10 mouse cellular contexts compared by ENCODE assay signal in the genomic region with DNA sequence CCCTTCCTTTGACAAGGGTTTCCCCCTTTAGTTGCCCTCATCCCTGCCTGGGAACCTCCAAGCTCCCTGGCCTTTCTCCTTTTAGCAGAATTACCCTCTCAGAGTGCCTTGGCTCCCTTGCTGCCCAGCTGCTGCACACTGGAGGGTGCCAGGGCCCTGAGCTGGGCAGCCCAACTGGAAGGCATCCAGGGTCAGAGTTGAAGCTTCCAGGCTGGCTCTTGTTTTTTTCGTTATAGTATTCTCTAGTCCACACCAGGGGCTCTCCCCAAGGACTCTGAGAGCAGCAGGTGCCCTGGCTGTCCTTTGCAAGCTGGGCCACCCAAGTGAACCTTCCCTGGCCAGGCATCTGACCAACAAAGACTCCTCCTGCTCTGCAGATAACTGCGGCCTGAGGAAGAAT. TPM values are rescaled to one million over a fixed set of nuclear protein-coding genes. Genes with fewer than 3 reads are reported as not detected.
A peak's percentile ranks its signal among the peaks of the same experiment; 100 is the strongest.
DNase-seq lines count a peak whose midpoint lies in the region; ATAC-seq and TF ChIP-seq lines count a peak whose summit lies in the region.
"Had no signal": no experiment of that assay in that cellular context is flagged by ENCODE, and none has a peak within 500 bp of the region (broad histone marks: within the 10 kb centered on the region; RNA-seq: fewer than 3 reads in every experiment).

No protein-coding gene starts in this region.

- TF ChIP-seq CTCF in kidney, adult 2 months (conservative IDR thresholded peaks at IDR 0.05; ENCODE audit: insufficient read depth, insufficient read length, low read depth, low read length) = no peak

- H3K4me2 ChIP-seq in kidney, embryonic 15.5 days = no peak overlapping the region
- H3K4me2 ChIP-seq: intestine, embryonic 15.5 days; lung, embryonic 14.5 days had no signal

- H3K9ac ChIP-seq in kidney, embryonic 15.5 days = no peak overlapping the region
- H3K9ac ChIP-seq: intestine, embryonic 15.5 days; lung, embryonic 14.5 days had no signal

- H3K36me3 ChIP-seq in kidney, adult 2 months (ENCODE audit: control insufficient read depth, insufficient read depth, low read length) = no peaks in the 10 kb centered on the region
- H3K36me3 ChIP-seq in kidney, embryonic 15.5 days = no peaks in the 10 kb centered on the region
- H3K36me3 ChIP-seq: intestine, embryonic 15.5 days had no signal

- H3K27me3 ChIP-seq in kidney, adult 2 months (replicated peaks; ENCODE audit: control insufficient read depth, insufficient read depth, low read length) = no peaks in the 10 kb centered on the region
- H3K27me3 ChIP-seq in kidney, embryonic 15.5 days = no peaks in the 10 kb centered on the region
- H3K27me3 ChIP-seq: intestine, embryonic 15.5 days had no signal

- no peak overlapping the region for H3K27ac ChIP-seq in kidney, adult 2 months (ENCODE audit: insufficient read depth, low read depth, low read length)
- no peak overlapping the region for H3K27ac ChIP-seq in kidney, embryonic 15.5 days
- peak overlapping the region; percentile 86 for H3K27ac ChIP-seq in brown adipose tissue, adult 24 weeks (replicated peaks; ENCODE audit: low read depth, low read length)
- H3K27ac ChIP-seq: intestine, embryonic 15.5 days had no signal

- no peak for ATAC-seq in kidney, embryonic 15.5 days (replicated peaks; ENCODE audit: low FRiP score)
- ATAC-seq: intestine, embryonic 15.5 days had no signal

- no peaks in the 10 kb centered on the region for H3K9me3 ChIP-seq in kidney, embryonic 15.5 days (replicated peaks)
- H3K9me3 ChIP-seq: intestine, embryonic 15.5 days had no signal

- DNase-seq in adrenal gland, adult 2 months = peak; percentile 68
- DNase-seq in adrenal gland, postnatal 4 days (ENCODE audit: low spot score in 2 of 2) = no peak
- peak; percentile 80 for DNase-seq in kidney, adult 2 months
- peak; percentile 75 for DNase-seq in kidney, adult 9 months
- DNase-seq in thymus, postnatal 0 days (ENCODE audit: low spot score) = no peak
- no peak for DNase-seq in embryo, embryonic 10.5 days (ENCODE audit: low spot score)
- DNase-seq: lung, embryonic 14.5 days had no signal

- no peak for TF ChIP-seq POLR2A in kidney, adult 2 months (IDR thresholded peaks at IDR 0.05; ENCODE audit: low read depth, low read length)

- H3K4me3 ChIP-seq in kidney, adult 2 months (ENCODE audit: insufficient read depth, low read depth, low read length) = no peak overlapping the region
- no peak overlapping the region for H3K4me3 ChIP-seq in kidney, embryonic 15.5 days (replicated peaks)
- H3K4me3 ChIP-seq in brown adipose tissue, adult 24 weeks (ENCODE audit: insufficient read depth, low read depth, low read length) = no peak overlapping the region
- H3K4me3 ChIP-seq: intestine, embryonic 15.5 days had no signal

- 61% methylated on average over 2 of the region's 2 CpGs for WGBS in kidney, adult 2 months
- WGBS in kidney, embryonic 15.5 days = 67% methylated on average over 2 of the region's 2 CpGs

- peaks cover 13% of the 10 kb centered on the region for H3K4me1 ChIP-seq in kidney, adult 2 months (ENCODE audit: control insufficient read depth, insufficient read depth, low read length)
- peaks cover 24% of the 10 kb centered on the region for H3K4me1 ChIP-seq in kidney, embryonic 15.5 days
- peaks cover 19% of the 10 kb centered on the region for H3K4me1 ChIP-seq in brown adipose tissue, adult 24 weeks (ENCODE audit: control insufficient read depth, insufficient read depth, insufficient read length, low read length)

RNA-seq across cellular contexts. Expression of a gene that starts 59.1 kb away (rescaled TPM):
- total RNA-seq in adrenal gland, adult 2 months (2021) = 10 to 100 TPM; 25.2 to 26.8 TPM
- 27.6 and 30.3 TPM in 2 replicates for polyA plus RNA-seq in adrenal gland, adult 2 months (2012; rRNA removed)
- total RNA-seq in adrenal gland, postnatal 4 days (2021) = 10 to 100 TPM; 34.8 to 35.1 TPM
- polyA plus RNA-seq in kidney, adult 2 months (2012; rRNA removed) = 36.0 and 36.1 TPM in 2 replicates
- polyA plus RNA-seq in kidney, embryonic 15.5 days (2015; fragmentation: Nextera tagmentation; extraction: Ambion mirVana) = 19.4 and 19.8 TPM in 2 replicates
- polyA plus RNA-seq in brown adipose tissue, adult 24 weeks (2012; ENCODE audit: insufficient read depth, insufficient read length, missing spikeins) = 10.5 and 11.9 TPM in 2 replicates
- 42.6 and 48.3 TPM in 2 replicates for polyA plus RNA-seq in thymus, postnatal 0 days (2015; fragmentation: Nextera tagmentation; extraction: Ambion mirVana)

Comparison
In these comparisons a context has a peak if more than half of its experiments do, and no peak if none do; other contexts are left out.
1. DNase-seq: peak in adrenal gland, adult 2 months (single experiment), kidney, adult 2 months (single experiment) and kidney, adult 9 months (single experiment); none in adrenal gland, postnatal 4 days (0 of 2), thymus, postnatal 0 days (single experiment) and embryo, embryonic 10.5 days (single experiment).